Mouse (Mus musculus) heart, postnatal 0 days (tissue): ENCODE data around the gene Poc5.

Experiments
- CTCF ChIP-seq: IDR thresholded peaks from 2 replicates; pipeline ENCODE4 v1.5.1; 2016; ENCODE audit warnings: antibody characterized with exemption, control low read depth, low read depth
- EP300 ChIP-seq: IDR thresholded peaks from 2 replicates; pipeline ENCODE4 v1.6.1; 2016; ENCODE audit warnings: antibody characterized with exemption, low read depth

GRCm38 (mm10) chr13:96421230-96421629 is 33.1 kb downstream of the Poc5 start:
- no peak for TF ChIP-seq CTCF
- no peak for TF ChIP-seq EP300
